Mouse (Mus musculus) retina, postnatal 7 days (tissue): ENCODE data around the gene Thbs3.
"Not testable (repeated sequence)": the region's sequence is repeated elsewhere in the genome, so short reads cannot be mapped to it uniquely, and the experiment has no call there.

Experiments
- DNase-seq: peaks from one replicate; pipeline ENCODE4 v3.0.0-alpha.2; 2012; ENCODE audit warnings: low read depth, low spot score

The Thbs3 gene

DNA sequence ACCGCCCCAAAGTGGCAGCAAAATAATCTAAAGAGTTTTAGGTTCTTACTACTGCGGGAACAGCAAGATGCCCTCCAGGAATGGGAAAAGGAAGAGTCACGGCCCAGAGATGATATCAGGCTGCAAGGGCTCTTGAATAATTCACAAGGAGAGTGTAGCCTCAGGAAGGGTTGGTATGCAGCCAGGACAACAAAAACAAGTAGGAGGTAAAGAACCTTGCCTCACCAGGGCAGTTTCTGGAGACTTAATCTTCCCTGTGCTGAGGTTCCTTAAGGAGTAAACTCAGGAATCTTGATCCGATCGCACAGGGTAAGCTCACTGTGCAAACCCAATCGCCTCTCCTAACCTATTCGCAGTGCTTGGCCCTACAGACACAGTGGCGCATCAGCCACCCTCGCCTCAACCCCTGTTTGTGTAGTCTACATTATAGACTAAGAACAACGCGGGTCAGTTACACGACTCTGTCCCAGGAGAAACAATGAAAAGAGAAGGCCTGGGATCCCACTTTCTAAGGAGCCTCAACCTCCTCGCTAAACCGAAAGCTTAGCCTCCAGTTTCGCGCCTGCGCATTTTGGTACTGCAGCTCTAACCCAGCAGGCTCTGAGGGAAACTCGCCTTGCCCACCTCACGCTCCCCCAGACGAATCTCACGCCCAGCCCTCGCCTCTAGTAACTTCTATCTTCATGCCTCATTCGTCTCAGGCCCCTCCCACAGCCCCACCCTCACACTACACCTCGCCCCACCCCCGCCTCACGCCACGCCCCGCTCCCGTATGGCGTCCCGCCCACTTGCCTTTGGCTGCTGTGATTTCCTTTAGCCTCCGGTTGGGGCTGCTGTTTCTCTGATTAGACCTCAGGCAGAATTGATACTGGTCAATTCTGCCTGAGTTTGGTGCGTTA lies 18.8 kb upstream of the Thbs3 start:
- peak; percentile 80 for DNase-seq

GRCm38 (mm10) chr3:89199839-89200238 lies 15.1 kb upstream of the Thbs3 start:
- no peak for DNase-seq

DNA sequence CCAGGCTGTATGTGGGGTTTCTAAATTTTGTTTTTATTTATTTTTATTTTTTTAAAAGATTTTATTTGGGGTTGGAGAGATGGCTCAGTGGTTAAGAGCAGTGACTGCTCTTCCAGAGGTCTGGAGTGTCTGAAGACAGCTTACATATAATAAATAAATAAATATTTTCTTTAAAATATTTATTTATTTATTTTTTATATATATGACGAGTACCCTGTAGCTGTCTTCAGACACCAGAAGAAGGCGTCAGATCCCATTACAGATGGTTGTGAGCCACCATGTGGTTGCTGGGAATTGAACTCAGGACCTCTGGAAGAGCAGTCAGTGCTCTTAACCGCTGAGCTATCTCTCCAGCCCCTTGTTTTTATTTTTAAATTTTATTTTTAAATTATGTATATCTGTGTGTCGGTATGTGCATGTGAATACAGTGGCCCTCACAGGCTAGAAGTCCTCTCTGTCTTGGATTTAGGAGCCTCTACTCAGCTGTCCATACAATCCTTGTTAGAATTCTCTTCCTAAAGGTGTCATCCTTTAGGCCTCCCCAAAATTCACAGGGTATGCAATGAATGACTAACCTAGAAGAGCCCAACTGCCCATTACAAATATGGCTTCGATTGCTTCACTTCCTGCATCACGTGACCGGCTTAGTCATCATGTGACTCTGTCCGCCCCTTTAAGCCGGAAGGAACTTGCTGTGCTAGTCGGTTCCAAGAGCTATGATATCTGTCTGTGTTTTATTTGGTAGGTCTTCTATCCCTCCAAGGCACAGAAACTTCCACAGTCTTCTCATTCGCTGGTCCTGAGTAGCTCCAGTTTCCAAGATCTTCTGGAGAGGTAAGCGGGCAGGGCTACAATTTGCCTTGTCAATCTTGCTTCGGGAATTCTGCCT lies 12.5 kb upstream of the Thbs3 start, which contains the start of gene Gba:
Gene Gba, plus strand, starts transcription at position 676 of the 889 bp plus-strand sequence.
- peak; percentile 86 for DNase-seq

GRCm38 (mm10) chr3:89203142-89203514 lies 11.9 kb upstream of the Thbs3 start:
- no peak for DNase-seq

- DNase-seq = no peak
Observed at GRCm38 (mm10) chr3:89206079-89206478, 8.9 kb upstream of the Thbs3 start.

GRCm38 (mm10) chr3:89206695-89207094 lies 8.3 kb upstream of the Thbs3 start:
- no peak for DNase-seq

DNA sequence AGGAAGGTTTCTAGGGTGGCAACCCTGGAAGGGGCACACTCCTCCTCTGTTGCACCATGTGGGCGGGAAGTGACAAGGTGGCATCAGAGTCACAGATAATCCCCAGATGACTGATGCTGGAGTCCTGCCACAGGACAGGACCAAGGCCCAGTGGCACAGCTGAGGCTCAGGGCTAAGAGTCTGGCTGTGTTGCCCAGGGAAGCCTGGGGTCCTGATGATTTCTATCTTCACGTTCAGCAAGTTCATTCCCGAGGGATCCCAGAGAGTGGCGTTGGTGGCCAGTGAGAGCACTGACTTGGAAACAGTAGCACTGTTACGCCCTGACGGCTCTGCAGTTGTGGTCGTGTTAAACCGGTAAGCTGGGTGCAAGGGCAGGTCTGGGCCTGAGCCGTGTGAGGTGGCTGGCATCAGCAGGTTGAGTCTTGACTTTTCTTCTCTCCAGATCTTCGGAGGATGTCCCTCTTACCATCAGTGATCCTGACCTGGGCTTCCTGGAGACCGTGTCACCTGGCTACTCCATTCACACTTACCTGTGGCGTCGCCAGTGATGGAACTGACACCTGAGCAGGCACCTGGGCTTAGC lies 6.8 kb upstream of the Thbs3 start:
- no peak for DNase-seq

DNA sequence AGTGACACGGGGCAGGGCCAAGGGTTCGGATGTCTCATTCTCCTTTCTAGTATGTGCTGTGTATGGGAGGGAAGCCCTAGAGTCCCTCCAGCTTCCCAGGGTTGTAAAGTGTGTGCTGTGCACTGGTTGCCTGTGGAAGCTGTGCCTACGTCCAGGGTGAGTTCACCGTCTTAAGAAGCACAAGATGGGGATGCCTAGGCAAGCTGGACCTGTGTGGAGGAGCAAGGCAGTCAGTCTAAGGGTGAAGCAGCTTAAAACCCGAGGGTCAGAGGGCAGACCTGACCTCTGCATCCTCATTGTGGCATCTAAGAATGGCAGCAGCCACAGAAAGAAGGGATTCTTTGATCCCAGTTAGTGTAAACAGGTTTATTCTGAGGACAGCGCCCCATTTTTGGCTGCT lies 6.2 kb upstream of the Thbs3 start:
- DNase-seq = no peak

DNA sequence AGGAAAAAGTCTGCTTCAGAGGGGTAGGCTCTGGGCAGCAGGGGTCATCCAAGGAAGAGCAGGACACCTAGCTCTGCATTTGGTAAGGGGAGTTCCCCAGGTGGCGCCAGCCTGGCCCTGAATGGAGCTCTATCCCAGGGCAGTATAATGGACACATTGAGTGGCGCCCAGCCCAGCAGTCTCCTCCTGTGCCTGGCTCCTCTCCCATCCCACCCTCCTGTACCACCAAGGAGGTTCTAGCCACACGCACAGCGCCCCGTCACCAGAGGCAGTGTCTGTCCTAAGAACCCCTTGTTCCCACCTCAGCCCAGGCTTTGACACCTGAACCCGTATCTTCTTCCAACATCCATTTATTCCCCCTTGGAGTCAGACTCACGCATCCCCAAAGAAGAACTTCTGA lies 5.2 kb upstream of the Thbs3 start:
- DNase-seq = no peak

GRCm38 (mm10) chr3:89210162-89210561 lies 4.8 kb upstream of the Thbs3 start:
- DNase-seq = no peak

DNA sequence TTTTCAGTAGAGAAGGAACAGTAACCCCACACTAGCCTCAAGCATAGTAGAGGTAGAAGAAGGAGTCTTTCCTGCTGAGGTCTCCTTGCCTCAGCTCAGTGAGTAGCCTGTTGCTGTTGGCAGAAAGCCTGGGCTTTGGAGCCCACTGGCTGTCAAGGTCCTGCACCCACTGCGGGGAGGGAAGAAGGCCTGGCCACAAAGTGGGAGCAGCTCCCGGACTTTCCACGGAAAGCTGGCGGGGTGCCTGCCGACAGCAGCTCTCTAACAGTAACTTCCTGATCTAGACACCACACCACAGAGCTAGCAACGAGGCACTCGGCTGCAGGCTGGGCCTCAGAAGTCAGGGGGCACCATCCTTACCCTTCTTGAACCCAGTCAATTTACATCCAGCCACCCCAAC lies 4.2 kb upstream of the Thbs3 start:
- no peak for DNase-seq

GRCm38 (mm10) chr3:89213803-89214530 lies 1.0 kb upstream of the Thbs3 start:
- peak; percentile 85 for DNase-seq

- peak; percentile 85 for DNase-seq
Observed at GRCm38 (mm10) chr3:89215853-89216252, 873 bp downstream of the Thbs3 start.

DNA sequence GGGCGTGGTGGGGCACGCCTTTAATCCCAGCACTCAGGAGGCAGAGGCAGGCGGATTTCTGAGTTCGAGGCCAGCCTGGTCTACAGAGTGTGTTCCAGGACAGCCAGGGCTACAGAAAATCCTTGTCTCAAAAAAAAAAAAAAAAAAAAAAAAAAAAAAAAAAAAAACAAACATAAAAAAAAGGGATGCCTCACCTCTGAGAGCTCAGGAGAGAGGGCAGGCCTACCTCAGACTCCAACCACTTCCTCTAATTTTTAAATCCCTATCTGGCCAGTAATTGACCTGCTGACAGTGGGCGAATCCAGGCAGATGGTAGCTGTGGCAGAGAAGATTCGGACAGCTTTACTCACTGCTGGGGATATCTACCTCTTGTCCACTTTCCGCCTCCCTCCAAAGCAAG lies 1.4 kb downstream of the Thbs3 start:
- not testable (repeated sequence) for DNase-seq

DNA sequence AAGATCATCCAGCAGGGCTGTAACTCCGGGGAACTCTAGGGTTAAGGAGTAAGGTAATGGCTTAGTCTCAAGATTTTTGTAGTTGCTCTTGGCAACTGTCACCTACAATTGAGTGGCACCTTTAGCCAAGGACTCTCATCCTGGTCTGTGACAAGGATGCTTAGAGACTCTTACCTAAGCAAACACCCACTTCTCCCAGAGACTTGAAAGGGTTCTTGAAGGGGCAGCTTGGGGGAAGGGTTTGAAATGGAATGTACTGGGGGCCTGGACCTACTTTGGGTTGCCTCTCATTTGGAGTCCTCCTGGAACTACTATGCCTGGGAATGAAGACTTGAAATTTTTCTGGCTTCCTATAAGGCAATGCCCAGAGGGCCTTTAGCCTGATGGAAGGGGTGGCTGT lies 3.3 kb downstream of the Thbs3 start:
- DNase-seq = no peak

GRCm38 (mm10) chr3:89219546-89219945 lies 4.6 kb downstream of the Thbs3 start:
- no peak for DNase-seq

DNA sequence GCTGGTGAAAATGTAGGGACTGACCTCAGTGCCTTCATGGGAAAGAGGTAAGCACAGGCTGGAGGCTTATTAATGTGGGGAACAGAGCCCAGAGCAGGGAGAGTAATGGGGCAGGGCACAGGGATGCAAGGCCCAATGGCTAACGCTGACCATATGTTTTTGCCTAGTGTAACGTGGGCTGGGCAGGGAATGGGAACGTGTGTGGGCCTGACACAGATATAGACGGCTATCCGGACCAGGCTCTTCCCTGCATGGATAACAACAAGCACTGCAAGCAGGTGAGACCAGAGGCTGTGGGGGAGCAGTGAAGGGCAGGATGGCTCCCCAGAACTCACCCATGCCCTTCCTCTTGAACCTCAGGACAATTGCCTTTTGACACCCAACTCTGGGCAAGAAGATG lies 6.2 kb downstream of the Thbs3 start:
- DNase-seq = no peak

DNA sequence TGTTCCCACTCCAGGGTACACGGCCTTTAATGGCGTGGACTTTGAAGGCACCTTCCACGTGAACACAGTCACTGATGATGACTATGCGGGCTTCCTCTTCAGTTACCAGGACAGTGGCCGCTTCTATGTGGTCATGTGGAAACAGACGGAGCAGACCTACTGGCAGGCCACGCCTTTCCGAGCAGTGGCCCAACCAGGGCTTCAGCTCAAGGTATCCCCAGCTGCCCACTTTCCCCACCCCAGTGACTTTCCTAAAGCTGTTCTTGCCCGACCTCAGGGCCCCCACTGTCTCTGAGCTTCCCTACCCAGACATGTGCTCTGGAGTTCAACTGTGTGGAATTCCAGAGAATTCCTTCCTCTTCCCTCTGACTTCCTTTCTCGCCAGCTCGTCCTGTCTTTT lies 9.8 kb downstream of the Thbs3 start:
- DNase-seq = no peak

DNA sequence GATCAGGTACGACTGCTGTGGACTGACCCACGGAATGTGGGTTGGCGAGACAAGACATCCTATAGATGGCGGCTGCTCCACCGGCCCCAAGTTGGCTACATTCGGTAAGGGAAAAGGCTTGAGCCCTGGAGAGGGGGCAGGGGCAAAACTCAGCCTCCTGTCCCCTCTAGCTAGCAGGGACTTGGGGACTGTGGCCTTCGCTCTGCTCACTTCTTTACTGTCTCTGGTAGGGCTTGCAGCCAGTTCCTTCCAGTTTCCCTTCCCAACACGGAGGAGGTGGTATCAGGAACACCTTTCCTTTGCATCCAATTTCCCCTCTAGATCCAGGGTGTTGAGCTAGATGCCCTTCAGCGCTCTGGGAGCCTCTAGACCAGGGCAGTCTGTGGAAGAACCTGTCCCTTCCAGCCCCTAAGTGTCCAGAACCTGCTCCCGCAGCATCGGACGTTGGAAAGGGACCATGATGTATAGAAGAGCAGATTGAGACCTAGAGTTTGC lies 10.4 kb downstream of the Thbs3 start:
- no peak for DNase-seq

DNA sequence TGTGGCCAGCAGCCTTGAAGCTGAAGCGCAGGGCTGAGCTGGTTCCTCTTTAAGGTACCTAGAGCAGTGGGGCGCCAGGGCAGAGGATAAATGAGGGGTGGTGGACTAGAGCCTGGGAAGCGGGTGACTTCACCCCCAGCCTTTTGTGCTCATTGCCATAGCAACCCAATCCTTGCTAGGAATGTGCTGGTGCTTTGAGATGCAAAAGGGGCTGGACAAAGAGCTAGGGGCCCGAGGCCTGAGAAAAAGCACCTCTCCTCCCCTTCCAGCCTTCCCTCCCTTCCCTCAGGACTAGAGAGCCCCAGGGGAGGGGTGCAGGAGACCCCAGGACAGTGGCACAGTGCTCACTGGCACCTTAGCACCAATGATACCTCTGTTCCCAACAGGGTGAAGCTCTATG lies 10.9 kb downstream of the Thbs3 start:
- no peak for DNase-seq

DNA sequence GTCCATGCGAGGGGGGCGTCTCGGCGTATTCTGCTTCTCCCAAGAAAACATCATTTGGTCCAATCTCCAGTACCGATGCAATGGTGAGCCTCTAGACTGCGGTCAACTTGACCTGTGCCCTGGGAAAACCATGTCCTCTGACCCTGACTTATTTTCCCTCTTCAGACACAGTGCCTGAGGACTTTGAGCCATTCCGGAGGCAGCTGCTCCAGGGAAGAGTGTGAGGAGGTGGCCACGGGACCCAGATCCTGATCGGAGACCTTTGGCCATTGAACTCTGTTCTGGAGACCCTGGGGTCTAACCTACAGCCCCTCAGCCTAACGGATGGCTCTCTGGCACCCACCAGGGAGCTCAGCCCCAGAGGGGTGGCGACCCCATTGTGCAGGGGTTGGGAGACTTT lies 11.4 kb downstream of the Thbs3 start:
- DNase-seq = no peak
